In genomic region chr9:72066151-72066550, GRCm38 (mm10) we compare ENCODE assay signal across 28 mouse cellular contexts.
"Had no signal": no experiment of that assay in that cellular context is flagged by ENCODE, and none has a peak within 500 bp of the region (broad histone marks: within the 10 kb centered on the region; RNA-seq: fewer than 3 reads in every experiment).

No protein-coding gene starts in this region.

- H3K9ac ChIP-seq: limb, embryonic 12.5 days; limb, embryonic 13.5 days; limb, embryonic 15.5 days; liver, embryonic 12.5 days; liver, embryonic 13.5 days; liver, embryonic 14.5 days; liver, embryonic 15.5 days; liver, postnatal 0 days; lung, embryonic 14.5 days; lung, embryonic 15.5 days; midbrain, embryonic 12.5 days; midbrain, embryonic 13.5 days; midbrain, embryonic 15.5 days; neural tube, embryonic 12.5 days had no signal

- H3K27me3 ChIP-seq: limb, embryonic 12.5 days; limb, embryonic 13.5 days; limb, embryonic 15.5 days; liver, embryonic 12.5 days; liver, embryonic 13.5 days; liver, embryonic 15.5 days; lung, embryonic 15.5 days; megakaryocyte, embryonic 14.5 days; midbrain, embryonic 12.5 days; midbrain, embryonic 13.5 days; midbrain, embryonic 15.5 days; neural tube, embryonic 12.5 days had no signal

- H3K9me3 ChIP-seq: limb, embryonic 10.5 days; limb, embryonic 13.5 days; limb, embryonic 15.5 days; liver, embryonic 12.5 days; liver, embryonic 13.5 days; liver, embryonic 15.5 days; lung, embryonic 15.5 days; midbrain, embryonic 12.5 days; midbrain, embryonic 15.5 days; neural tube, embryonic 12.5 days had no signal

- H3K27ac ChIP-seq: limb, embryonic 10.5 days; limb, embryonic 12.5 days; limb, embryonic 13.5 days; limb, embryonic 15.5 days; liver, embryonic 12.5 days; liver, embryonic 13.5 days; liver, embryonic 14.5 days; liver, embryonic 15.5 days; lung, embryonic 15.5 days; macrophage; midbrain, embryonic 10.5 days; midbrain, embryonic 12.5 days; midbrain, embryonic 13.5 days; midbrain, embryonic 15.5 days; neural tube, embryonic 12.5 days had no signal

- H3K4me3 ChIP-seq: limb, embryonic 10.5 days; limb, embryonic 12.5 days; limb, embryonic 13.5 days; limb, embryonic 15.5 days; liver, embryonic 12.5 days; liver, embryonic 13.5 days; liver, embryonic 15.5 days; lung, embryonic 15.5 days; megakaryocyte, embryonic 14.5 days; midbrain, embryonic 10.5 days; midbrain, embryonic 12.5 days; midbrain, embryonic 13.5 days; midbrain, embryonic 15.5 days; myocyte; neural tube, embryonic 12.5 days had no signal

- H3K36me3 ChIP-seq: limb, embryonic 12.5 days; limb, embryonic 13.5 days; liver, embryonic 13.5 days; liver, embryonic 15.5 days; lung, embryonic 15.5 days; midbrain, embryonic 12.5 days; midbrain, embryonic 13.5 days; midbrain, embryonic 15.5 days; neural tube, embryonic 12.5 days had no signal

- H3K4me1 ChIP-seq: limb, embryonic 10.5 days; limb, embryonic 15.5 days; liver, embryonic 12.5 days; liver, embryonic 13.5 days; liver, embryonic 15.5 days; lung, embryonic 15.5 days; midbrain, embryonic 10.5 days; midbrain, embryonic 12.5 days; midbrain, embryonic 13.5 days; midbrain, embryonic 15.5 days; neural tube, embryonic 12.5 days had no signal

- DNase-seq: left cerebral cortex, postnatal 4 days; liver; liver, embryonic 13.5 days; liver, postnatal 0 days; lung, adult 18-20 months; lung, adult 2 months; lung, embryonic 14.5 days; lung, postnatal 10 days; lung, postnatal 14 days; lung, postnatal 36 days; lung, postnatal 4 days; midbrain, embryonic 14.5 days had no signal
